ENCODE assay signal across 38 mouse cellular contexts in genomic region chr2:151868196-151868595, GRCm38 (mm10). TPM values are rescaled to one million over a fixed set of nuclear protein-coding genes. Genes with fewer than 3 reads are reported as not detected.
"Had no signal": no experiment of that assay in that cellular context is flagged by ENCODE, and none has a peak within 500 bp of the region (broad histone marks: within the 10 kb centered on the region; RNA-seq: fewer than 3 reads in every experiment).

No protein-coding gene starts in this region.

- H3K4me1 ChIP-seq: limb, embryonic 12.5 days; limb, embryonic 13.5 days; limb, embryonic 15.5 days; liver, embryonic 12.5 days; liver, embryonic 13.5 days; liver, embryonic 15.5 days; lung, embryonic 15.5 days; megakaryocyte, embryonic 14.5 days; midbrain, embryonic 13.5 days; neural tube, embryonic 12.5 days had no signal

- H3K4me3 ChIP-seq: limb, embryonic 10.5 days; limb, embryonic 12.5 days; limb, embryonic 13.5 days; limb, embryonic 15.5 days; liver, embryonic 12.5 days; liver, embryonic 13.5 days; liver, embryonic 15.5 days; lung, embryonic 15.5 days; megakaryocyte, embryonic 14.5 days; midbrain, embryonic 10.5 days; midbrain, embryonic 12.5 days; midbrain, embryonic 13.5 days; myocyte; neural tube, embryonic 12.5 days had no signal

- H3K9me3 ChIP-seq: limb, embryonic 10.5 days; limb, embryonic 12.5 days; limb, embryonic 13.5 days; limb, embryonic 15.5 days; liver, embryonic 12.5 days; liver, embryonic 13.5 days; liver, embryonic 15.5 days; lung, embryonic 15.5 days; megakaryocyte, embryonic 14.5 days; midbrain, embryonic 10.5 days; midbrain, embryonic 12.5 days; midbrain, embryonic 13.5 days; neural tube, embryonic 12.5 days had no signal

- H3K9ac ChIP-seq: limb, embryonic 12.5 days; limb, embryonic 13.5 days; limb, embryonic 15.5 days; liver, embryonic 12.5 days; liver, embryonic 13.5 days; liver, embryonic 14.5 days; liver, embryonic 15.5 days; liver, postnatal 0 days; lung, embryonic 14.5 days; lung, embryonic 15.5 days; midbrain, embryonic 12.5 days; midbrain, embryonic 13.5 days; neural tube, embryonic 12.5 days had no signal

- H3K27ac ChIP-seq: limb, embryonic 10.5 days; limb, embryonic 12.5 days; limb, embryonic 13.5 days; limb, embryonic 15.5 days; liver, embryonic 12.5 days; liver, embryonic 13.5 days; liver, embryonic 14.5 days; liver, embryonic 15.5 days; lung, embryonic 15.5 days; macrophage; midbrain, embryonic 10.5 days; midbrain, embryonic 12.5 days; midbrain, embryonic 13.5 days; neural tube, embryonic 12.5 days had no signal

- DNase-seq: left cerebral cortex, postnatal 4 days; liver; liver, embryonic 13.5 days; liver, postnatal 0 days; lung, adult 18-20 months; lung, adult 2 months; lung, embryonic 14.5 days; lung, postnatal 10 days; lung, postnatal 14 days; lung, postnatal 36 days; lung, postnatal 4 days; midbrain, embryonic 14.5 days had no signal

- ATAC-seq: liver, embryonic 12.5 days; liver, postnatal 0 days; lung, postnatal 0 days; midbrain, embryonic 13.5 days; midbrain, embryonic 16.5 days had no signal

- H3K36me3 ChIP-seq: limb, embryonic 12.5 days; limb, embryonic 13.5 days; limb, embryonic 15.5 days; liver, embryonic 12.5 days; liver, embryonic 13.5 days; liver, embryonic 15.5 days; lung, embryonic 15.5 days; midbrain, embryonic 10.5 days; midbrain, embryonic 12.5 days; midbrain, embryonic 13.5 days; neural tube, embryonic 12.5 days had no signal

- H3K27me3 ChIP-seq: limb, embryonic 12.5 days; limb, embryonic 13.5 days; limb, embryonic 15.5 days; liver, embryonic 13.5 days; liver, embryonic 15.5 days; lung, embryonic 15.5 days; midbrain, embryonic 12.5 days; midbrain, embryonic 13.5 days had no signal

- H3K4me2 ChIP-seq: limb, embryonic 12.5 days; limb, embryonic 13.5 days; limb, embryonic 15.5 days; liver, embryonic 11.5 days; liver, embryonic 12.5 days; liver, embryonic 13.5 days; liver, embryonic 15.5 days; lung, embryonic 14.5 days; lung, embryonic 15.5 days; midbrain, embryonic 12.5 days; midbrain, embryonic 13.5 days; neural tube, embryonic 12.5 days had no signal

RNA-seq across cellular contexts. Expression of gene Rspo4, which starts 25.5 kb away (rescaled TPM):
- total RNA-seq: left cerebral cortex, postnatal 36 days; left cerebral cortex, postnatal 4 days; liver, adult 2 months; megakaryocyte progenitor cell, adult 5-6 weeks; megakaryocyte, adult 5-6 weeks; megakaryocyte-erythroid progenitor cell, adult 5-6 weeks; midbrain, postnatal 0 days; monocyte, adult 5-6 weeks had no signal
- polyA plus RNA-seq: liver, adult 2 months; liver, embryonic 12.5 days; liver, embryonic 13.5 days; liver, embryonic 14.5 days; liver, embryonic 15.5 days; macrophage; midbrain, embryonic 12.5 days; myocyte had no signal

RNA-seq across cellular contexts. Expression of gene Angpt4, which starts 42.8 kb away (rescaled TPM):
- total RNA-seq: left cerebral cortex, postnatal 4 days; megakaryocyte progenitor cell, adult 5-6 weeks; megakaryocyte-erythroid progenitor cell, adult 5-6 weeks; monocyte, adult 5-6 weeks had no signal
- polyA plus RNA-seq: limb, embryonic 11.5 days; liver, embryonic 13.5 days; liver, embryonic 15.5 days; macrophage had no signal
